Mouse (Mus musculus): ENCODE results near the gene Dmxl2.

Dmxl2 gene

GRCm38 (mm10) chr9:54316363-54316762, 185.1 kb downstream of the Dmxl2 start:
- no peak for DNase-seq (ENCODE audit: low read depth)
